Mouse (Mus musculus) heart, postnatal 4 days (tissue): ENCODE measurements around the gene Gm9833. TPM values are rescaled to one million over a fixed set of nuclear protein-coding genes. Genes with fewer than 3 reads are reported as not detected.
"Not testable (repeated sequence)": the region's sequence is repeated elsewhere in the genome, so short reads cannot be mapped to it uniquely, and the experiment has no call there.

Experiments used
- DNase-seq: peaks from one replicate; pipeline ENCODE4 v3.0.0; 2021
- total RNA-seq, 2 experiments: library from RNA; stranded (reverse); gene quantifications; 2 replicates each; pipeline ENCODE4 v1.2.3; 2021

Gene Gm9833
- total RNA-seq: 1 to 10 TPM; 3.6 to 5.6 TPM

GRCm38 (mm10) chr3:10087994-10088393 is at the start of gene Gm9833:
TSS of gene Gm9833 (plus strand) at chr3:10088110.
- DNase-seq: not testable (repeated sequence)

GRCm38 (mm10) chr3:10070070-10070469 is 17.8 kb upstream of the Gm9833 start:
- DNase-seq: no peak

GRCm38 (mm10) chr3:10075826-10076225 is 12.1 kb upstream of the Gm9833 start:
- DNase-seq: no peak

- DNase-seq: peak; percentile 37
Observed at GRCm38 (mm10) chr3:10077096-10077841, 10.6 kb upstream of the Gm9833 start.

GRCm38 (mm10) chr3:10078113-10078512 is 9.8 kb upstream of the Gm9833 start:
- no peak for DNase-seq

- DNase-seq: no peak
Observed at GRCm38 (mm10) chr3:10081336-10081735, 6.6 kb upstream of the Gm9833 start.

GRCm38 (mm10) chr3:10081911-10082541 is 5.9 kb upstream of the Gm9833 start:
- DNase-seq: no peak

GRCm38 (mm10) chr3:10082545-10083062 is 5.3 kb upstream of the Gm9833 start:
- DNase-seq: no peak

- no peak for DNase-seq
Observed at GRCm38 (mm10) chr3:10084102-10084501, 3.8 kb upstream of the Gm9833 start.

GRCm38 (mm10) chr3:10085396-10086119 is 2.4 kb upstream of the Gm9833 start:
- peak; percentile 14 for DNase-seq

- no peak for DNase-seq
Observed at GRCm38 (mm10) chr3:10087511-10087910, 399 bp upstream of the Gm9833 start.

GRCm38 (mm10) chr3:10091616-10092140 is 3.8 kb downstream of the Gm9833 start:
- no peak for DNase-seq

- no peak for DNase-seq
Observed at GRCm38 (mm10) chr3:10092499-10092898, 4.6 kb downstream of the Gm9833 start.

- no peak for DNase-seq
Observed at GRCm38 (mm10) chr3:10092914-10093313, 5.0 kb downstream of the Gm9833 start.

- no peak for DNase-seq
Observed at GRCm38 (mm10) chr3:10095076-10095622, 7.2 kb downstream of the Gm9833 start.

GRCm38 (mm10) chr3:10099756-10100155 is 11.8 kb downstream of the Gm9833 start:
- no peak for DNase-seq

- no peak for DNase-seq
Observed at GRCm38 (mm10) chr3:10111570-10111969, 23.7 kb downstream of the Gm9833 start.

- DNase-seq: no peak
Observed at GRCm38 (mm10) chr3:10112196-10112595, 24.3 kb downstream of the Gm9833 start.

- DNase-seq: no peak
Observed at GRCm38 (mm10) chr3:10112660-10113059, 24.8 kb downstream of the Gm9833 start.

- no peak for DNase-seq
Observed at GRCm38 (mm10) chr3:10116531-10116930, 28.6 kb downstream of the Gm9833 start.

- DNase-seq: no peak
Observed at GRCm38 (mm10) chr3:10121232-10121631, 33.3 kb downstream of the Gm9833 start.

- no peak for DNase-seq
Observed at GRCm38 (mm10) chr3:10121956-10122739, 34.2 kb downstream of the Gm9833 start.
